Mouse (Mus musculus): ENCODE measurements around the gene Tmprss6. TPM values are rescaled to one million over a fixed set of nuclear protein-coding genes. Genes with fewer than 3 reads are reported as not detected.

Tmprss6 gene
- total RNA-seq (2021) (not detected), polyA plus RNA-seq (2012; rRNA removed) (0.20 TPM in 1 of 2 replicates, not detected in the other)
- long read RNA-seq: 0 reads

DNA sequence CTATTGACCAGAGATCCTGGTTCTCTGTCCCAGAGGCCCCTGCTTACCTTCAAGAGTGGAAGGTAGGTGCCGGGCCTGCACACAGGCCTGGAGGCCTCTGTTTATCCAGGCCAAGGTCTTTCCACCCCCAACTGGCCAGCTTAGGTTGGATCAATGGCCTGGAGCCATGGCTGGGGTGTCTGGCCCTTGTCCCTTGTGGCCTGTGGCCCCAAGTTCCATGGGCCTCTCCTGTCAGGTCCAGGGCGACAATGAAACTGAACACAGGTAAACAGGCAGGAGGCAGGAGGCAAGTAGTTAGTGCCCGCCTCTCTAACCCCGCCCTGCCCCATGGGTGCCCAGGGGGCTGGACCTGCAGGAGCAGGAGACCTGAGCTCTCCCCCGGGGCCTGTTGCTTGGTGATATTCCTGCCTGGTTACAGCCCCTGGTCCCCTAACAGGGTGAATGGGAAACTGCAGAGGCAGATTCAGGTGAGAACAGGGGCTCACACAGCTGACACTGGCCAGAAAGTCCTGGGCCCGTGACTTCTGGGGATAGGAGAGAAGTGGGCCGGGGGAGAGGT lies at the start of gene Tmprss6:
TSS of gene Tmprss6 (minus strand) at position 256 of the 559 bp plus-strand sequence.
- no peak within 1 kb of the TSS for H3K27ac ChIP-seq
- no peaks in the 10 kb centered on the region for H3K27me3 ChIP-seq (ENCODE audit: control insufficient read depth, insufficient read depth, low read length)
- TF ChIP-seq EP300 (IDR thresholded peaks at IDR 0.05; ENCODE audit: insufficient read depth, low read depth, low read length): no peak
- no peak for TF ChIP-seq POLR2A (IDR thresholded peaks at IDR 0.05; ENCODE audit: insufficient read depth, low read depth, low read length)
- TF ChIP-seq CTCF (IDR thresholded peaks at IDR 0.05): no peak
- no peaks in the 10 kb centered on the region for H3K4me1 ChIP-seq (ENCODE audit: control insufficient read depth, insufficient read depth, low read length)
- 89% methylated on average over 7 of the region's 7 CpGs for WGBS
- H3K4me3 ChIP-seq: no peak within 1 kb of the TSS
- intact Hi-C loops (cut with DNase I): no loop called here
- H3K9ac ChIP-seq (ENCODE audit: low read depth, low read length): no peak within 1 kb of the TSS
- no peak for DNase-seq
- H3K36me3 ChIP-seq (ENCODE audit: control insufficient read depth, insufficient read depth, low read length): no peaks in the 10 kb centered on the region
- no peaks in the 10 kb centered on the region for H3K79me2 ChIP-seq (replicated peaks; ENCODE audit: control insufficient read depth, insufficient read depth, low read length)

DNA sequence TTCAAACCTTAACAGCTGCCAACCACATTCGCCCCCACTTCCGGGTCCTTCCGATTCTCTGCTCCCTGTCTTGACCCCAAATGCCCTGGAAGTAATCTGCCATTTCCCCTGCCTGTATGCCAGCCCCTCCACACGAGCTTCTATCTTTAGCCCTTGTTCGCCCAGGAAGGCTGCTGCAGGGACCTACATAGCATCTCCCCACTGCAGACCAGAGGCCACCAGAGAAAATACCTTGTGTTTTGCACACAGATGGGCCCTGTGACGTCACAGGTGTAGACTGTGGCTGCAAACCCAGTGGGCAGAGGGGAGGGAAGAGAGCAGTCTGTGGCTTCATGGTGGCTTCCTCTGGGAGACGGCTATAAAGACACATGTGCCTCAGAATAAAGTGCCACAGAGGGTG lies 49.8 kb upstream of the Tmprss6 start:
- TF ChIP-seq CTCF (IDR thresholded peaks at IDR 0.05) (no peak), EP300 (IDR thresholded peaks at IDR 0.05; ENCODE audit: insufficient read depth, low read depth, low read length) (no peak), POLR2A (IDR thresholded peaks at IDR 0.05; ENCODE audit: insufficient read depth, low read depth, low read length) (no peak)
- Histone ChIP-seq H3K79me2 (replicated peaks; ENCODE audit: control insufficient read depth, insufficient read depth, low read length) (no peaks in the 10 kb centered on the region), H3K27me3 (ENCODE audit: control insufficient read depth, insufficient read depth, low read length) (no peaks in the 10 kb centered on the region), H3K4me3 (no peak overlapping the region), H3K9ac (ENCODE audit: low read depth, low read length) (no peak overlapping the region), H3K36me3 (ENCODE audit: control insufficient read depth, insufficient read depth, low read length) (no peaks in the 10 kb centered on the region), H3K27ac (0 out of 2 replicates have a peak overlapping the region, but pooled peaks have one; percentile 20), H3K4me1 (ENCODE audit: control insufficient read depth, insufficient read depth, low read length) (peaks cover 29% of the 10 kb centered on the region)
- WGBS: 26% methylated on average over 7 of the region's 7 CpGs
- intact Hi-C loops (cut with DNase I): loop anchor here (5.0 kb wide), 1 partner anchor 341 kb away; no protein-coding TSS in a partner anchor
- DNase-seq: no peak

DNA sequence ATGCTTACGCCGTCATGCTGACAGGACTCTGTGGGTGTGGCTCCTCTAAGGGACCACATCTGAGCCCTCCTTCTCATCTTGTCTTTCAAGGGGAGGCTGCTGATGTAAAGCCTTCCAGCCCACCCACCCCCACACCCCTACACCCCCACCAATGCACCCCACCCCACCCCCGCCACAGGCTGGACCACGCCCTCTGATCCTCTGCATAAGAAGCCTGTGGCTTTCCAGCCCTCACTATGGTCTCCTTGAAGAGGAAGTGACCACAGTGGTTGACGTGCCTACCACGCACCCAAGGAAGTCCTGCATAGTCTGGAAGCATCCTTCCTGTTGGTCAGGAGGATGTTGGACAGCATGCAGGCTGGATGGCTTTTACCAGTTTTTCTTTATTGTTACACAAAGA lies 47.3 kb upstream of the Tmprss6 start:
- Histone ChIP-seq H3K4me1 (ENCODE audit: control insufficient read depth, insufficient read depth, low read length) (peaks cover 22% of the 10 kb centered on the region), H3K36me3 (ENCODE audit: control insufficient read depth, insufficient read depth, low read length) (no peaks in the 10 kb centered on the region), H3K27me3 (ENCODE audit: control insufficient read depth, insufficient read depth, low read length) (no peaks in the 10 kb centered on the region), H3K79me2 (replicated peaks; ENCODE audit: control insufficient read depth, insufficient read depth, low read length) (no peaks in the 10 kb centered on the region), H3K9ac (ENCODE audit: low read depth, low read length) (no peak overlapping the region), H3K4me3 (no peak overlapping the region), H3K27ac (no peak overlapping the region)
- WGBS: 55% methylated on average over 6 of the region's 6 CpGs
- intact Hi-C loops (cut with DNase I): loop anchor here (2.0 to 5.0 kb wide), 2 partner anchors 65 to 338 kb away; no protein-coding TSS in a partner anchor
- TF ChIP-seq EP300 (IDR thresholded peaks at IDR 0.05; ENCODE audit: insufficient read depth, low read depth, low read length): no peak
- no peak for TF ChIP-seq CTCF (IDR thresholded peaks at IDR 0.05)
- TF ChIP-seq POLR2A (IDR thresholded peaks at IDR 0.05; ENCODE audit: insufficient read depth, low read depth, low read length): no peak
- no peak for DNase-seq

DNA sequence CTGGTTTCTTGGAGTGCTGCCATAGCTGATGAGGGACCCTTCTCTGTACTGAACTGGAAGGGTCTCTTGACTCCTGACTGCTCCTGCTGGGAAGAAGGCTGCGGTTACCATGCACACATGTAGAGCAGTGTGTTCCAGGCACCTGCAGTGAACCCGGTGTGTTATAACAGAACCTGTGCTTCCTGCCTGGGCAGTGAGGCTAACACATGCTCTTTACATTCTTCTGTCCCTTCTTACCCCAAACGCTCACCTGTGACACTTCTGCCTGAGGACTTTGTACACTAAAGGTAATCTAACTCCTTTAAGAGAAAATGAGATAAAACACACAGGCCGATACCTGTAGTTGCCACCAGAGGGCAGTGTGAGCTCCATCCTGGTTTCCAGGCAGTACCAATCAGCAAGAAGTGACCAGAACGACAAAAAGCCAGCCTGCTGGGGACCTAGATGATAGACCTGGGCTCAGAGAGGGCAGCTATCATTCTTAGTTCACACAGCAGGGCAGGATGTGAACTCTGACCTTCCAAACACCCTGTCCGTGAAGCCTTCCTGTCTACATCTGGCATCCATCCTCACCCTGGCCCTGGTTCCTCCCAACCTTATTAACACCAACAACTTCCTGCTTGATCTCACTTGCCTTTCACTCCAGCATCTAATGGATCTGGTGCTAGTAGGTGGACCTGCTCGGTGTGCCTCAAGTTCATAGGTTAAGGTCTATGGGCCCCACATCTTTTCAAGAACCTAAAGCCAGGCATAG lies 46.1 kb upstream of the Tmprss6 start:
- DNase-seq: peak; percentile 75 to 85
- H3K79me2 ChIP-seq (replicated peaks; ENCODE audit: control insufficient read depth, insufficient read depth, low read length): no peaks in the 10 kb centered on the region
- H3K4me3 ChIP-seq: no peak overlapping the region
- no peaks in the 10 kb centered on the region for H3K36me3 ChIP-seq (ENCODE audit: control insufficient read depth, insufficient read depth, low read length)
- peaks cover 11% of the 10 kb centered on the region for H3K4me1 ChIP-seq (ENCODE audit: control insufficient read depth, insufficient read depth, low read length)
- no peaks in the 10 kb centered on the region for H3K27me3 ChIP-seq (ENCODE audit: control insufficient read depth, insufficient read depth, low read length)
- no peak overlapping the region for H3K9ac ChIP-seq (ENCODE audit: low read depth, low read length)
- intact Hi-C loops (cut with DNase I): loop anchor here (1.0 to 5.0 kb wide), 3 partner anchors 18 to 337 kb away; no protein-coding TSS in a partner anchor
- TF ChIP-seq EP300 (IDR thresholded peaks at IDR 0.05; ENCODE audit: insufficient read depth, low read depth, low read length) (peak; percentile 88; the same call in 1 of the 2 replicates), CTCF (IDR thresholded peaks at IDR 0.05) (peak; percentile 98), POLR2A (IDR thresholded peaks at IDR 0.05; ENCODE audit: insufficient read depth, low read depth, low read length) (no peak)
- no peak overlapping the region; the same call in 1 of the 2 replicates for H3K27ac ChIP-seq
- WGBS: 19% methylated on average over 7 of the region's 7 CpGs

DNA sequence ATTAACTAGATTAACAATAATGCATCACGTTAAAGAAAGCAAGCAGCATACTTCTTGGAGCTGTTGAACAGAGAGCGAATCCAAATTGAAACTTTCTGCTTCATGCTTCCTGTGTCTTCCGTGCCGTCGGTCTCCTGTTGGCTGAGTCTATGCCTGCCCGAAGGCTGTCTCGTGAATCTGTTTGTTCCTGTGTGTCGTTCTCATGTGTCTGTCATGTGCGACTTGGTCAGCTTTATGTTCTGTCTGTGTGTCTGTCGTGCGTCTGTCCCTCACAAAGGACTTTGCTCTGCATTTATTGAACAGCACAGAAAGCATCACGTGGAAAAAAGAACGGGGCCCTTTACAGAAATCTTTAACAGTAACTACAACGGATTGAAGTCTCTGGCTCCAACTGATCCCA lies 44.6 kb upstream of the Tmprss6 start:
- 90% methylated on average over 14 of the region's 14 CpGs for WGBS
- Histone ChIP-seq H3K4me3 (no peak overlapping the region), H3K79me2 (replicated peaks; ENCODE audit: control insufficient read depth, insufficient read depth, low read length) (no peaks in the 10 kb centered on the region), H3K4me1 (ENCODE audit: control insufficient read depth, insufficient read depth, low read length) (peaks cover 5% of the 10 kb centered on the region), H3K27ac (no peak overlapping the region), H3K27me3 (ENCODE audit: control insufficient read depth, insufficient read depth, low read length) (no peaks in the 10 kb centered on the region), H3K9ac (ENCODE audit: low read depth, low read length) (no peak overlapping the region), H3K36me3 (ENCODE audit: control insufficient read depth, insufficient read depth, low read length) (no peaks in the 10 kb centered on the region)
- TF ChIP-seq POLR2A (IDR thresholded peaks at IDR 0.05; ENCODE audit: insufficient read depth, low read depth, low read length) (no peak), EP300 (IDR thresholded peaks at IDR 0.05; ENCODE audit: insufficient read depth, low read depth, low read length) (no peak), CTCF (IDR thresholded peaks at IDR 0.05) (no peak)
- intact Hi-C loops (cut with DNase I): no loop called here
- no peak for DNase-seq

DNA sequence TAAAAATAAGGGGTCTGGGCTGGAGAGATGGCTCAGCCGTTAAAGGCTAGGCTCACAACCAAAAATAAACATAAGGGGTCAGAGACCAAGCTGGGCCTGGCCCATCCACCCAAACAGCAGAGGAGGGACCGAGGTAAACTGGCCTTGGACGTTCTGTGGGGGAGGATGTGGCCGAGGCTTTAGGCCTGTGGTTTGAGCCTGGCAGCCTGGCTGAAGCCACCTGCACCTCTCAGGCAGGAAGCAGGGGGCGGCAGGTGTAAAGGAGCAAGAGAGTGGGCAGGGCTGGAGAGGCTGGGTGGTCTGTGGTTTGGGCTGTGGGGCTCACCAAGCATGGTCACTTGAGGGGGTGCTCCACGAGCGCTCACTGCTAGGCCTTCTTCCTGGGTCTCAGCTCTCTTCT lies 43.5 kb upstream of the Tmprss6 start:
- Histone ChIP-seq H3K79me2 (replicated peaks; ENCODE audit: control insufficient read depth, insufficient read depth, low read length) (no peaks in the 10 kb centered on the region), H3K36me3 (ENCODE audit: control insufficient read depth, insufficient read depth, low read length) (no peaks in the 10 kb centered on the region), H3K27ac (no peak overlapping the region), H3K27me3 (ENCODE audit: control insufficient read depth, insufficient read depth, low read length) (no peaks in the 10 kb centered on the region), H3K4me3 (no peak overlapping the region), H3K9ac (ENCODE audit: low read depth, low read length) (no peak overlapping the region), H3K4me1 (ENCODE audit: control insufficient read depth, insufficient read depth, low read length) (peaks cover 5% of the 10 kb centered on the region)
- WGBS: 83% methylated on average over 7 of the region's 7 CpGs
- no peak for DNase-seq
- TF ChIP-seq EP300 (IDR thresholded peaks at IDR 0.05; ENCODE audit: insufficient read depth, low read depth, low read length): no peak
- TF ChIP-seq POLR2A (IDR thresholded peaks at IDR 0.05; ENCODE audit: insufficient read depth, low read depth, low read length): no peak
- TF ChIP-seq CTCF (IDR thresholded peaks at IDR 0.05): no peak
- intact Hi-C loops (cut with DNase I): loop anchor here (2.0 kb wide), 1 partner anchor 63 kb away; no protein-coding TSS in a partner anchor

Measured in heart, adult 2 months (tissue).